Mouse (Mus musculus): ENCODE measurements around the gene Cipc. TPM values are rescaled to one million over a fixed set of nuclear protein-coding genes. Genes with fewer than 3 reads are reported as not detected.

The Cipc gene
- polyA plus RNA-seq, 1 experiment from 2014 or later, result 24.9 TPM

Other genes with a start within 250 kb of the Cipc start
- gene Angel1, start 220.6 kb upstream of the Cipc start, polyA plus RNA-seq (2015; fragmentation: Nextera tagmentation; extraction: Ambion mirVana), result 11.7 and 11.9 TPM in 2 replicates
- not detected in 2 replicates for gene Lrrc74a, start 212.7 kb upstream of the Cipc start, polyA plus RNA-seq (2015; fragmentation: Nextera tagmentation; extraction: Ambion mirVana)
- 30.3 and 30.4 TPM in 2 replicates for gene Irf2bpl, start 62.2 kb upstream of the Cipc start, polyA plus RNA-seq (2015; fragmentation: Nextera tagmentation; extraction: Ambion mirVana)
- 0.14 TPM in 1 of 2 replicates, not detected in the other for gene Zdhhc22, start 43.4 kb downstream of the Cipc start, polyA plus RNA-seq (2015; fragmentation: Nextera tagmentation; extraction: Ambion mirVana)
- gene Tmem63c, start 74.3 kb downstream of the Cipc start, polyA plus RNA-seq (2015; fragmentation: Nextera tagmentation; extraction: Ambion mirVana), result 0.04 and 0.30 TPM in 2 replicates
- gene Ngb, start 155.5 kb downstream of the Cipc start, polyA plus RNA-seq (2015; fragmentation: Nextera tagmentation; extraction: Ambion mirVana), result 0.35 and 0.73 TPM in 2 replicates
- 59.8 and 60.4 TPM in 2 replicates for gene Gstz1, start 200.1 kb downstream of the Cipc start, polyA plus RNA-seq (2015; fragmentation: Nextera tagmentation; extraction: Ambion mirVana)
- gene Pomt2, start 200.9 kb downstream of the Cipc start, polyA plus RNA-seq (2015; fragmentation: Nextera tagmentation; extraction: Ambion mirVana), result 20.3 and 20.7 TPM in 2 replicates